Mouse (Mus musculus): Measurements from ENCODE around the gene Txndc11.

DNA sequence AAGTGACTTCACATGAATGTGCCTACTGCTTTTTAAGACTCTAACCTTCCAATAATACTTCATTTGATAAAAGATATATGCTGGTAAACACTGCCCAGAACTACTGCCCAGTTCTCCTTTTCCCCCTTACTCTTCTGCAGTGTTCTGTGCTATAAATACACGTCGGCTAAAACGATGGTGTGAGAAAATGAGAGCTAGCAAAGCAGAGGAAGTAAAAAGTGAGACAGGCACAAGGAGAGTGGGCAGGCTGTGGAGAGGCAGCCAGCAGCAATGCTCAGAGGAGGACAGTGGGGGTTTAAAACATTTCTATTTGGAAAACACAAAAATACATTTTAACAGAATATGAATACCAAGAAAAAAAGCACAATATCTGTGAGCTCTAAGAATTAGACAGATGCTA lies 41.9 kb downstream of the Txndc11 start:
- peak; percentile 47; the same call in 1 of the 2 replicates for TF ChIP-seq POLR2A (IDR thresholded peaks at IDR 0.05; ENCODE audit: low read depth, low read length)
- no peak for TF ChIP-seq CTCF (IDR thresholded peaks at IDR 0.05; ENCODE audit: extremely low read depth, insufficient read depth, insufficient read length, insufficient replicate concordance)
